Mouse (Mus musculus): ENCODE results near the gene Ets2.
"Not testable (repeated sequence)": the region's sequence is repeated elsewhere in the genome, so short reads cannot be mapped to it uniquely, and the experiment has no call there.

Gene Ets2

GRCm38 (mm10) chr16:95729775-95730174 lies 27.9 kb downstream of the Ets2 start:
- no peak for DNase-seq (ENCODE audit: low spot score in 2 of 2)

- no peak for DNase-seq (ENCODE audit: low spot score in 2 of 2)
These were observed 32.9 kb downstream of the Ets2 start for GRCm38 (mm10) chr16:95734785-95735184.

GRCm38 (mm10) chr16:95736059-95736458 lies 34.2 kb downstream of the Ets2 start:
- DNase-seq (ENCODE audit: low spot score in 2 of 2): no peak

GRCm38 (mm10) chr16:95736470-95736869 lies 34.6 kb downstream of the Ets2 start:
- DNase-seq (ENCODE audit: low spot score in 2 of 2): no peak

GRCm38 (mm10) chr16:95739522-95739921 lies 37.6 kb downstream of the Ets2 start:
- peak; percentile 50 to 64 for DNase-seq (ENCODE audit: low spot score in 2 of 2)

GRCm38 (mm10) chr16:95741358-95741757 lies 39.5 kb downstream of the Ets2 start:
- no peak for DNase-seq (ENCODE audit: low spot score in 2 of 2)

- DNase-seq (ENCODE audit: low spot score in 2 of 2): no peak
These were observed 40.3 kb downstream of the Ets2 start for GRCm38 (mm10) chr16:95741915-95742739.

GRCm38 (mm10) chr16:95742740-95743030 lies 40.8 kb downstream of the Ets2 start:
- no peak for DNase-seq (ENCODE audit: low spot score in 2 of 2)

- DNase-seq (ENCODE audit: low spot score in 2 of 2): no peak
These were observed 41.2 kb downstream of the Ets2 start for GRCm38 (mm10) chr16:95743104-95743503.

GRCm38 (mm10) chr16:95744771-95745170 lies 42.9 kb downstream of the Ets2 start:
- DNase-seq (ENCODE audit: low spot score in 2 of 2): no peak

- no peak for DNase-seq (ENCODE audit: low spot score in 2 of 2)
These were observed 43.8 kb downstream of the Ets2 start for GRCm38 (mm10) chr16:95745685-95746084.

- no peak for DNase-seq (ENCODE audit: low spot score in 2 of 2)
These were observed 44.7 kb downstream of the Ets2 start for GRCm38 (mm10) chr16:95746565-95746964.

GRCm38 (mm10) chr16:95749291-95750103 lies 47.6 kb downstream of the Ets2 start:
- peak in 1 of 2 experiments; percentile 8 for DNase-seq (ENCODE audit: low spot score in 2 of 2)

- no peak for DNase-seq (ENCODE audit: low spot score in 2 of 2)
These were observed 48.3 kb downstream of the Ets2 start for GRCm38 (mm10) chr16:95750211-95750629.

- DNase-seq (ENCODE audit: low spot score in 2 of 2): no peak
These were observed 50.6 kb downstream of the Ets2 start for GRCm38 (mm10) chr16:95752502-95752901.

GRCm38 (mm10) chr16:95753295-95753694 lies 51.4 kb downstream of the Ets2 start:
- no peak for DNase-seq (ENCODE audit: low spot score in 2 of 2)

- no peak for DNase-seq (ENCODE audit: low spot score in 2 of 2)
These were observed 57.5 kb downstream of the Ets2 start for GRCm38 (mm10) chr16:95759151-95759987.

- DNase-seq (ENCODE audit: low spot score in 2 of 2): peak in 1 of 2 experiments; percentile 30
These were observed 58.1 kb downstream of the Ets2 start for GRCm38 (mm10) chr16:95759988-95760391.

GRCm38 (mm10) chr16:95761742-95762141 lies 59.9 kb downstream of the Ets2 start:
- DNase-seq (ENCODE audit: low spot score in 2 of 2): no peak

- DNase-seq (ENCODE audit: low spot score in 2 of 2): no peak
These were observed 61.3 kb downstream of the Ets2 start for GRCm38 (mm10) chr16:95763201-95763600.

GRCm38 (mm10) chr16:95764041-95764440 lies 62.2 kb downstream of the Ets2 start:
- DNase-seq (ENCODE audit: low spot score in 2 of 2): not testable (repeated sequence)

GRCm38 (mm10) chr16:95766181-95766580 lies 64.3 kb downstream of the Ets2 start:
- DNase-seq (ENCODE audit: low spot score in 2 of 2): no peak
